Mouse (Mus musculus) hindbrain, embryonic 16.5 days (tissue): ENCODE results near the gene Cdk5r1. TPM values are rescaled to one million over a fixed set of nuclear protein-coding genes. Genes with fewer than 3 reads are reported as not detected.

Source experiments
- ATAC-seq: fragments of 200-750 bp; cut with Nextera tagmentation; 2 replicates; pipeline ENCODE4 v1.8.0; 2017; ENCODE audit warnings: moderate TSS enrichment, moderate library complexity
- H3K27ac ChIP-seq: fragments of 300-500 bp; sonication (generic); 2 replicates; pipeline ENCODE4 v1.5.1; 2014; ENCODE audit warnings: low read depth, mild to moderate bottlenecking, control low read depth, low read length, moderate library complexity
- H3K27me3 ChIP-seq: fragments of 300-500 bp; sonication (generic); replicated peaks from 2 replicates; pipeline ENCODE4 v1.6.1; 2014; ENCODE audit warnings: low read length; ENCODE audit not compliant: control insufficient read depth, insufficient read depth
- H3K36me3 ChIP-seq: fragments of 300-500 bp; sonication (generic); 2 replicates; pipeline ENCODE4 v1.6.1; 2014; ENCODE audit warnings: mild to moderate bottlenecking, low read length, moderate library complexity, mixed read lengths; ENCODE audit not compliant: control insufficient read depth, insufficient read depth
- H3K4me1 ChIP-seq: fragments of 300-500 bp; sonication (generic); 2 replicates; pipeline ENCODE4 v1.6.1; 2014; ENCODE audit warnings: low read depth, low read length; ENCODE audit not compliant: control insufficient read depth, insufficient read depth
- H3K4me2 ChIP-seq: fragments of 300-500 bp; sonication (generic); 2 replicates; pipeline ENCODE4 v1.6.1; 2014; ENCODE audit warnings: mild to moderate bottlenecking, low read length, control low read depth, moderate library complexity
- H3K4me3 ChIP-seq: fragments of 300-500 bp; sonication (generic); 2 replicates; pipeline ENCODE4 v1.5.1; 2014; ENCODE audit warnings: mild to moderate bottlenecking, low read length, control low read depth, moderate library complexity
- H3K9ac ChIP-seq: fragments of 300-500 bp; sonication (generic); 2 replicates; pipeline ENCODE4 v1.6.1; 2014; ENCODE audit warnings: low read depth, mild to moderate bottlenecking, control low read depth, low read length, moderate library complexity
- H3K9me3 ChIP-seq: fragments of 300-500 bp; sonication (generic); 2 replicates; pipeline ENCODE4 v1.6.1; 2014; ENCODE audit warnings: mild to moderate bottlenecking, low read length, moderate library complexity; ENCODE audit not compliant: control insufficient read depth
- WGBS: fragments of 180-500 bp; shearing (Covaris S2); extraction: QIAGEN DNeasy Blood & Tissue Kit; methylation state at CpG from one replicate; pipeline ENCODE4 v1.1.7; 2014; 5-methylcytosine and 5-hydroxymethylcytosine counted together
- polyA plus RNA-seq: library from polyadenylated mRNA; unstranded; fragments of >200 nt; fragmentation: Nextera tagmentation; extraction: Ambion mirVana; gene quantifications from 2 replicates; pipeline ENCODE4 v1.2.1, GENCODE M21; 2015

The Cdk5r1 gene
- polyA plus RNA-seq, 1 experiment from 2014 or later, result 77.3 TPM

DNA sequence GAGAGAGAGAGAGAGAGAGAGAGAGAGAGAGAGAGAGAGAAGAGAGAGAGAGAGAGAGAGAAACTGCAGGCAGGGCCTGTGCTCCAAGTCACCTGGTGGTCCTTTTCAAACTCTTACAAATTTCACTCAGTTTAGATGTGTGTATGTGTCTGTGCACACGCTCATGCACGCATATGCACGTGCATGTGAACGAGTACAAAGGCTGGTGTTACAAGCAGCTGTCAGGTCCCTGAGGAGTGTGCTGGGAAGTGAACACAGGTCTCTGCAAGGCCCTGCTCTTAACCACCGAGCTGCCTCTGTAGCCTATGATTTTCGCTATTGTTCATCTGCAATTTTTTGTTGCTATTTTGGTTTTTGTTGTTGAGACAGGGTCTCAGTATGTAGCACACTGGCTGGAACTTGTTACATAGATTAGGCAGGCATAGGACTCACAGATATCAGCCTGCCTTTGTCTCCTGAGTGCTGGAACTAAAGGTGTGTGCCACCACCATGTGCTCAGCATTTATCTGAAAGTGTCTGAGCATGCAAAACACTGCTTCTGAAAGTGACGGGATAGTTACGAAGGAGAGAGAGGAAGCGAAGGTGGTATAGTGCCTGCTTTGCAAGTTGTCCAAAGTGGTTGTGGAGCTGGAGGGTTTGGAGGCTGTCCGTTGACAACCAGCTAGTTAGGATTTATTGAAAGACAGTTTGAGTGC lies 20.5 kb downstream of the Cdk5r1 start:
- H3K4me3 ChIP-seq, result no peak overlapping the region
- H3K9ac ChIP-seq, result no peak overlapping the region; the same call in 1 of the 2 replicates
- H3K9me3 ChIP-seq, result no peaks in the 10 kb centered on the region
- H3K27me3 ChIP-seq, result no peaks in the 10 kb centered on the region
- WGBS, result 82% methylated on average over 10 of the region's 10 CpGs
- no peak overlapping the region for H3K27ac ChIP-seq
- no peak overlapping the region for H3K4me2 ChIP-seq
- H3K36me3 ChIP-seq, result no peaks in the 10 kb centered on the region
- peaks cover 14% of the 10 kb centered on the region for H3K4me1 ChIP-seq
- no peak for ATAC-seq

DNA sequence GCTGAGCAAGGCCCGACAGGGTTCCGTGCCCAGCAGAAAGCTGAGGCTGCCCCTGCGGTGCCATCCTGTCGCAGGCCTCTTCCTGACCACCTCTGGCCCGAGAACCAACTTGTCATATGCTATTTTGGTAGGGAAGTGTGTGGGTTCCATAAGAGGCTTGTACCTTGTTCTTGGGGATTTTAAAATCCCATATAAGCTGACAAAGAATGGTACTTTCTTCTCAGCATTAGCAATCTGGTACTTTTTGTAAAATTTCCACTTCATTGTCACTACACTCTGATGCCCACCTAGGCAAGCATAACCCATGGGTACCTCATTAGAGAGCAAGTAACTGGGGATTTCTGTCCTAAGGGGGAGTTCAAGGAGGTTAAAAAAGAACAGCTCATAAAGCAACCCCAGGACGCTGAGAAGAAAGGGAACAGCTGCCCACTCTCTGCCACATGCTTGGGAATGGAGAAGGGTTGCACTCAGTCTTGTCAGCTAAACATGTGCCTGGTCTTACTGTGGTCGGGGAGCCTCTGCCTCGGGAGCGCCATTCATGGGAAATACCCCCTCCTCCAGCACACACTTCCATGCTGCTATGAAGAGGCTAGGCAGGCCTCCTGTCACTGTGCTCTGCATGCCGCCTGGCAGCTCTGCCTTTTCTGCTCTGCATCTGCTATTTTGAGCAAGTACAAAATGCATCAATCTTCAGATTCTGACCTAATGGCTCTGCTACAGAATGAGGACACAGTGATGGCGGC lies 21.7 kb downstream of the Cdk5r1 start:
- 31% methylated on average over 11 of the region's 11 CpGs for WGBS
- ATAC-seq, result peak; percentile 38
- Histone ChIP-seq H3K9ac (peak overlapping the region; percentile 53; the same call in 1 of the 2 replicates), H3K27ac (peak overlapping the region; percentile 79), H3K9me3 (no peaks in the 10 kb centered on the region), H3K4me3 (no peak overlapping the region), H3K36me3 (no peaks in the 10 kb centered on the region), H3K4me1 (peaks cover 17% of the 10 kb centered on the region), H3K4me2 (no peak overlapping the region), H3K27me3 (no peaks in the 10 kb centered on the region)

DNA sequence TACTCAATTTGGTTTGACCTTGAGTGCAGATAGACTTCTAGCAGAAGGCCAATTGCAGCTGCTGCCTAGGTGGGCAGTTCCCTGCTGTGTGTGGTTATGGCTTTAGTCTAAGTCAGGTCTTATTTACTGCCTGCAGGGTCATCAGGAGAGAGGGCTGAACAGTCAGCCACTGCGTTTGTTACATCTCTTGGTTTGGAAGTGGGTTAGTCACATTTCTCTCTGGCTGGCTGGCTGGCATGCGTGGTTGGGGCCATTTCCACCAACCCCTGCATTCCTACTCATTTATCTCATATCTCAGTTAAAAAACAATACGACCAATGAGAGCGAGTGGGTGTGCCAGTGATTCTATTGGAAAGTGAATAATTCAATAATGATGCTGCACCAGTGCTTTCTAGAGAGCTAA lies 22.7 kb downstream of the Cdk5r1 start:
- no peaks in the 10 kb centered on the region for H3K9me3 ChIP-seq
- ATAC-seq, result no peak
- H3K4me1 ChIP-seq, result peaks cover 26% of the 10 kb centered on the region
- no peaks in the 10 kb centered on the region for H3K27me3 ChIP-seq
- no peak overlapping the region for H3K9ac ChIP-seq
- no peak overlapping the region for H3K4me2 ChIP-seq
- no peak overlapping the region for H3K4me3 ChIP-seq
- 60% methylated on average over 4 of the region's 4 CpGs for WGBS
- H3K36me3 ChIP-seq, result no peaks in the 10 kb centered on the region
- peak overlapping the region; percentile 79 for H3K27ac ChIP-seq

DNA sequence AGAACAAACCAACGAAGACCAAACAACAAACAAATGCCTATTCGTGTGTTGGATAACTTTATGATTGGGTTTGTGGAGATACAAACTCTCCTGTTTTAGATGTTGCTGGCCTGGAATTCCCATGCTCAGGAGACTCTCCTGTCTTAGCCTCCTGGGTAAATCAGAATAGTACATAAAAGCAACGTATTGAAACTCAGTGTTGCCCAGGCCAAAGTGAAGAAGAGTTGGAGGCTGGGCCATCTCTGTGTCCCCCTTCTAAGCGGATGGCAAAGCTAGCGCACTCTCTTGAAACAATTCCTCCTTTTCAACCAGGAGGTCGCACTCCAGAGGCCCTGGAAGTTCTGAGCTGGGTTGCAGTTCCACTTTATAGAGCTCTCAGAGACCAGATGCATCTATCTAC lies 26.5 kb downstream of the Cdk5r1 start:
- H3K27ac ChIP-seq, result peak overlapping the region; percentile 96
- H3K9ac ChIP-seq, result no peak overlapping the region
- H3K4me2 ChIP-seq, result no peak overlapping the region
- H3K4me3 ChIP-seq, result no peak overlapping the region
- no peaks in the 10 kb centered on the region for H3K36me3 ChIP-seq
- no peaks in the 10 kb centered on the region for H3K27me3 ChIP-seq
- peaks cover 37% of the 10 kb centered on the region for H3K4me1 ChIP-seq
- H3K9me3 ChIP-seq, result no peaks in the 10 kb centered on the region
- 65% methylated on average over 6 of the region's 6 CpGs for WGBS
- ATAC-seq, result no peak

- Histone ChIP-seq H3K36me3 (no peaks in the 10 kb centered on the region), H3K4me2 (peak overlapping the region; percentile 30; the same call in 1 of the 2 replicates), H3K27ac (peak overlapping the region; percentile 96), H3K9me3 (no peaks in the 10 kb centered on the region), H3K9ac (peak overlapping the region; percentile 39), H3K27me3 (no peaks in the 10 kb centered on the region), H3K4me1 (peaks cover 36% of the 10 kb centered on the region), H3K4me3 (no peak overlapping the region)
- ATAC-seq, result peak; percentile 93
- WGBS, result 12% methylated on average over 13 of the region's 13 CpGs
These were observed 27.1 kb downstream of the Cdk5r1 start for GRCm38 (mm10) chr11:80503726-80504452.

- peaks cover 33% of the 10 kb centered on the region for H3K4me1 ChIP-seq
- H3K36me3 ChIP-seq, result no peaks in the 10 kb centered on the region
- peak; percentile 28 for ATAC-seq
- H3K4me3 ChIP-seq, result no peak overlapping the region
- H3K27ac ChIP-seq, result peak overlapping the region; percentile 96
- WGBS, result 30% methylated on average over 6 of the region's 6 CpGs
- no peaks in the 10 kb centered on the region for H3K27me3 ChIP-seq
- peak overlapping the region; percentile 52 for H3K9ac ChIP-seq
- H3K9me3 ChIP-seq, result no peaks in the 10 kb centered on the region
- peak overlapping the region; percentile 30; the same call in 1 of the 2 replicates for H3K4me2 ChIP-seq
These were observed 27.9 kb downstream of the Cdk5r1 start for GRCm38 (mm10) chr11:80504519-80505385.

- H3K9ac ChIP-seq, result no peak overlapping the region
- H3K4me2 ChIP-seq, result no peak overlapping the region
- WGBS, result 64% methylated on average over 3 of the region's 3 CpGs
- no peaks in the 10 kb centered on the region for H3K9me3 ChIP-seq
- H3K27me3 ChIP-seq, result no peaks in the 10 kb centered on the region
- no peak overlapping the region for H3K4me3 ChIP-seq
- no peak for ATAC-seq
- H3K27ac ChIP-seq, result peak overlapping the region; percentile 96
- peaks cover 32% of the 10 kb centered on the region for H3K4me1 ChIP-seq
- H3K36me3 ChIP-seq, result no peaks in the 10 kb centered on the region
These were observed 28.8 kb downstream of the Cdk5r1 start for GRCm38 (mm10) chr11:80505581-80505980.

DNA sequence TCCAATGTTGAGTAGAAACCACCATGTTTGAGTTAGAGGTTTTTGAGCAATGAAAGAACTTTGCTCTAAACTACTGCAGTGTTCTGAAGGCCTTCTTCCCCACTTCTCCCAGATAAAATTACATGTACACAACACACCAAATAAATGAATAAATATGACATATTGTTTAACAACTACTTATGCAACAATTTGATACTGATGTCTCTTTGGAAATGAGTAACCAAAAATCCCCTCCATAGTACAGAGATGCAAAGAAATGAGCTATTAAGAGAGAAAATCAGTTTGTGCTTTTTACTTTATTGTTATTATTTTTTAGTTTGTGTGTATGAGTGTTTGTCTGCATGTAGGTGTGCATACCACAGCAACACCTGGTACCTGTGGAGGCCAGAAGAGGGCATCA lies 29.7 kb downstream of the Cdk5r1 start:
- Histone ChIP-seq H3K4me2 (no peak overlapping the region), H3K27ac (no peak overlapping the region), H3K4me3 (no peak overlapping the region), H3K9me3 (no peaks in the 10 kb centered on the region), H3K9ac (no peak overlapping the region), H3K4me1 (peaks cover 32% of the 10 kb centered on the region), H3K36me3 (no peaks in the 10 kb centered on the region), H3K27me3 (no peaks in the 10 kb centered on the region)
- no peak for ATAC-seq
